Mouse (Mus musculus): ENCODE results near the gene Galnt6.

Gene Galnt6

DNA sequence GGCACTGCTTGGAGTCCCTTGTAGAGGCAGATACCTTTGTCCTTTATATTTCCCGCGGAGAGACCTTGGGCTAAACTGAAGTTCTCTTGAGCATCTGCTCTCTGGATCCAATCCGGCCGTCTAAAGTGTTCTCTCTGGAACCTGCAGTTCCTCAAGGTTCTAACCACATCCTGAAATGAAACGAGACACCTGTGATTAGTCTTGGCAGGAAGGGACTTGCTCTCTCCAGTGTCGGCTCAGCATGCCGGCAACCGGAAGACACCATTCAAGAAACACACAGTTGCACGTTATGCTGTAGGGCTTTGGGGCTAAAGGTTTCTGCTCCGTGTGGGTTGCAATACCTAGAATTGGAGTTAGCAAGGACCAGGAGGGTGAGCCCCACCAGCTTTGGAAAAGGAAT lies 9.1 kb downstream of the Galnt6 start:
- no peak for DNase-seq (ENCODE audit: low spot score)

DNA sequence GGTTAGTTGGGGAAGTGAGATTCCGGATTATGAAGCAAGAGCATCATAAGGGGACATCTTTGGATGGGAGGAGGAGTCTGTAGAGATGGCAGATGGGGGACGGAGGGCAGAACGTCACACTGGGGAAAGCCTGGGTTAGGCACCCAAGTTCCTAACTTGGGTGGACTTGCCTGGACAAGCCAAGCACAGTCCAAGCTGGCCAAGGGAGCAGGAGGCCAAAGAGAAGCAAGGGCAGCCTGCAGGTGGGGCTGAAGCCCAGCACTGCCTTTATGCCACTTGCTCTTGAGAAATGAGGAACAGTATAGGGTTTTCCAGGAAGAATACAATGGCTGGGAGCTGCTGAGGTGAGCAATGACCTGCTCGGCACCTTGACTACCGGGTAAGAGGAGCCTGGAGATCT lies 10.0 kb downstream of the Galnt6 start:
- no peak for DNase-seq (ENCODE audit: low spot score)

DNA sequence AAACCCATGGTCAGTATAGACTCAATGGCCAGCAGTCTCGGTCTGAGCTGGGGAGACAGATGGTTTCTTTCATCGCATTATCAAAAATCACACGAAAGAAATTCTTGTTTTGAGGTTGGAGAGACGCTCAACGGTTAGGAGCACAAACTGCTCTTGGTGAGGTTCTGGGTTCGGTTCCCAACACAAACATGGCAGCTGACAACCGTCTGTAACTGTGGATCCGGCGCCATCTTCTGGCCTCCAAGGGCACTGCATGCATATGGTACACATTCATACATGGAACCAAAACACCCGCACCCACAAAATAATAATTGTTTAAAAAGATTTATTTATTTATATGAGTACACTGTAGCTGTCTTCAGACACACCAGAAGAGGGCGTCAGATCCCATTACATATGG lies 10.6 kb downstream of the Galnt6 start:
- DNase-seq (ENCODE audit: low spot score) = no peak

DNA sequence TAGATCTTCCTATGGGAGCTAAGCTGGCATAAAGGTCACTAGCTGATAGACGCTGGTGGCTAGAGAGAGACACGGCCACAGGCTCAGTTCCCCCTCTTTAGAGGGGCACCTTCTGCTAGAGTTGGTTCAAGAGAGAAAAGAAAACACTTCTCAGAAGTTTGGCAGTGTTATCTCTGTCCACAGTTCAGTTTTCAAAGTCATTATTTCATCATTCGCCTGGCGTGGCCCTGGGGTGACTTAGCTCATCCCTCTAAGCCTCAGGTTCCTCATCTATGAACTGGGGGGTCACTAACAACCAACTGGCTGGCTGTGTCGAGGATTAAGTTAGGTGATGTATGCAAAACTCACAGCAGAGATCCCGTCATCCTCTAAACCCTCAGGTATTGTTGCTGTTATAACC lies 11.2 kb downstream of the Galnt6 start:
- no peak for DNase-seq (ENCODE audit: low spot score)

DNA sequence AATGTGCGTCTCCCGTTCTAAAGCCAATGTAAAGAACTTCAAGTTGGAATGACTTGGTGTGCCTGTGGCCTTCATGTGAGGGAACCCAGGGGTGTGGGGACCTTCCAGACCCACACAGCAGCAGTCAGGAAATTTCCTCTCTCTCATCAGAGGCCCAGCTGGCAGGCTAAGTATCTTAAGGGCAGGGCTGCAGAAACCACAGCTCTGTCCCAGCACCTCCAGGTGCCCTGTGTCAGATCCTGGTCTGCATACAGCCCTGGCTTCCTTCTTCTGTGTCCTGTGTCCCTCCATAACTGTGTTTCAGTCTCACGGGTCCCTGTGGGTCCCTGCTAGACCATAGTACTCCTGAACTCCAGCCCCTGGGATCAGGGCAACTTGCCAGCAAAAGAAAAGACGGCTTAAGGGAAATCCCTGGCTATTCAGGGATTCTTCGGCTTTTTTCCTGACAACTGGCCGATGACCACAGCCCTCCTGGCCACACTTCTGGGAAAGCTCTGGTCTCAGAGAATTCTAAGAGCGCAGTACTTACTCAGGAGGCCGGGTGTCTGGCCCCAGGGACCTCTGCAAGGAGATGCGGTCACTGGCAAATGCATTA lies 13.7 kb downstream of the Galnt6 start:
- no peak for DNase-seq (ENCODE audit: low spot score)

DNA sequence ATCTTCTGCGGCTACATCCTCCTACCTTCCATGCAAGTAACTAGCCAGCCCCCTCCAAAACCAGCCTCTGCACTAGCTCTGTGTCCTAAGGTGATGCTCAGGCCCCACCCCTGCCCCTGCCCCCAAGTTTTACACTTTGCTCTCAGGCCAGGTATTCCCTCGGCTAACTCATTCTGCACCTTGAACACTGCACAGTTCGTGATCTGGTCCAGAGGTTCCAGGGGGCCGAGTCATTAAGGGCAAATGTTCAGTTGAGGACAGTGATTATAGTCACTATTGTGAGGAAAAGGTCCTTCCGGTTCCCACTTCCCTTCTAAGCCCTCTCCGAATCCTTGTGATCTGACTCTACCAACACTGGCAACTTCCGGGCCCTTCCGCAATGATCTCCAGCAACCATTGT lies 14.7 kb downstream of the Galnt6 start:
- DNase-seq (ENCODE audit: low spot score) = no peak

DNA sequence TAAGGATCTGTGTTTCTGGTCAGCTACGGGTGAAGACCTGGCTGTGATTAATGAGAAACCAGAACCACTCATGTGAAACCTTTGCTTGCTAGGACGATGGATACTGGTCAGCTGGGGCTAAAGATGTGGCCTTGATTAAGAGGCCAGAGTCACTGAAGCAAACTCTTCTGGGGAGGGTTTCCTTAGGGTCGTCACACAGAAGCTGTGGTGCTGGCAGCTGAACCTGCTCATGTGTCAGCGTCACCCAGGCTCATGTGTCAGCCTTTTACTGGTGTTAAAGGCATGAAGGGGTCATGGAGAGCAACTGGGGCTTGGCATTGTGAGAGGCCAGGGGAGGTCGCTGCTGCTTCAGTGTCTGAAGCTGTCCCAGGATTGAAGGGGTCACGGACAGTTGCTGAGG lies 18.3 kb downstream of the Galnt6 start:
- no peak for DNase-seq (ENCODE audit: low spot score)

DNA sequence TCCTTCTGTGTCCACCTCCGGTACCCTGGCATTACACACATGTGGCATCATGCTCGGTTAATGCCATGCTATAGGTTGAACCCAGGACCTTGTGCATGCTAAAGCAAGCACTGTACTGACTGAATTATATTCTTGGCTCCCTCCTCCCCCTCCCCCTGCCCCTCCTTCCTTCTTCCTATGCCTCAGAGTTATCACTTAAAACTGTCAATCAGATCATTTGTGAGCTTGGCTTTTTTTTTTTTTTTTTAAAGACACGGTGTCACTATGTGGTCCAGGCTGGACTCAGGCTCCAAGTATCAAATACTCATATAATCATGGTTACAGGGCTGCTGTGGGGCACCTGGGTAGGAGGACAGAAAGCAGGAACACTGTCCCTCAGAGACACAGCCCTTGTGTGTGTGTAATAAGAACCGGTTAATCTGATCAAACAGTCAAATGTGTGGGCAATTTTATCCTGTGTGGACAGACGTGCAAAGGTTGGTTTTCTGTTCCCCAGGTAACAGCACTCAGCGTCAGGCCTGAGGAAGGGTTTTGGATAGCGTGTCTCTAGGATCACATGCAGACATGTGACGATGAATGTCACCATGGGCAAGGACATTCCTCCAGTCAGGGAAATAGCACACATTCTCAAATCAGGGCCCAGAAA lies 20.6 kb downstream of the Galnt6 start:
- no peak for DNase-seq (ENCODE audit: low spot score)

DNA sequence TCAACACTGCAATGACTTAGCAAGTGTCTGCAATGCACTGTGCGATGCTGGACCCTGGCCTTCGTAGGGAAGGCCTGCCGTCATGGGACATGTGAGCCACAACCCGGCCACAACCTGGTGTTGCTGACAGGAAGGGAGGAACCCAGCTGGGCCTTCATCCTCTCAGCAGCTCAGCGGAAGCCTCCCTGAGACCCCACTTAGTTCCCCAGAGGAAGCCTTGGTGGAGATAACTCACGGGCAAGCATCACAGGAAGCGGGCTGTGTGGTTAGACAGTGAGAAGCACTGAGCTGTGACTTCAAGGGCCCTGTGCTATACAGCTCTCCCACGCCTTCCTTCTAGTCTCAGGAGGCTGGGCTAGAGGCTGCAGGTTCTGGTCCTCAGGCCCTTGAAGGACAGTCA lies 22.9 kb downstream of the Galnt6 start:
- no peak for DNase-seq (ENCODE audit: low spot score)

DNA sequence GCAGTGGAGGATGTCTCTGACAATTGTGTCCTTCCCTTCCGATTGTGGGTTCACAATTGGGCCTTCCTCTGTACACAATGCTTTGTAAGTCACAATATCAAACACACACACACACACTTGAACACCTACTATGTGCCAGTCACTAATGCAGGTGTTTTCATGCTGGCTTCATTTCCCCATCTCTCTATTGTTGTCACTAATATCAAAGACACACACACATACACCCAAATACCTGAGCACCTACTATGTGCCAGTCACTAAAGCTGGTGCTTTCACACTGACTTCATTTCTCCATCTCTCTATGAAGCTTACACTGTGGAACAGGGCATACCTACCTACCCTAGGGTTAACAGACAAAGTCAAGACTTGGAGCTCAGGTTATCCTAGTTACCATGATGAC lies 23.8 kb downstream of the Galnt6 start:
- DNase-seq (ENCODE audit: low spot score) = no peak

DNA sequence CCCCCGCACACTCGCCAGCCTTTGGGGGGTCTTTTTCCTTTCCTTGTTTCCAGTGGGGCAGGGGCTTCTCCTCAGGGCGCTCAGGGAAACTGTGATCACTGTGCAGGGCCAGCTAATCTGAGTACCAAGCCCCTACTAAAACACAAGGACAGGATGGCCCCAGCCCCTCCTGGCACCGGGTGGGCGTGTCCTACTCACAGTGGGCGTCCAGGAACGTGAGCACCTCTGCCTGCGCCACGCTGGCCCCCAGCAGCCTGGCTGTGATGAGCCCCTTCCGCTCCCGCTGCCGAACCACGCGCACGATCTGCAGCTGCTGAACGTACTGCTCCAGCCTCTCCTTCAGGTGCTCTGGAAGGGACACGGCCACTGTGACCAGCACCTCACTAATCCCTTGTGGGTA lies 25.3 kb downstream of the Galnt6 start:
- DNase-seq (ENCODE audit: low spot score) = no peak

DNA sequence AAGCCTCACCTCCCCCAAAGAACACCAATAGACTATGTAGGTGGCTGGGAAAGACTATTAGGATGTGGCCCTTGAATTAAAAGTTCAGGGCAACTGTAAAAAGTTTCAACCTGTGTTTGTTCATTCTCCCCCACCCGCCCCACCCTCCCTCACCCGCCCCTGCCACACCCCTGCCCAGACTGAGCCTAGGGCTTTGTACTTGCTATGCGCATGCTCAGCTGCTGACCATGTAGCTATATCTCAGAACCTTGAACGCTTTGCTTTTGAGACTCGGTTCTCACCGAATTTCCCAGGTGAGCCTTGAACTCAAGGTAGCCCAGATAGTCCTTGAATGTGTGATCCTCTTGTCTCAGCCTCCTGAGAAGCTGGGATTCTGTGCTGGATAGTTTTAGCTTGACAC lies 27.3 kb downstream of the Galnt6 start:
- no peak for DNase-seq (ENCODE audit: low spot score)

DNA sequence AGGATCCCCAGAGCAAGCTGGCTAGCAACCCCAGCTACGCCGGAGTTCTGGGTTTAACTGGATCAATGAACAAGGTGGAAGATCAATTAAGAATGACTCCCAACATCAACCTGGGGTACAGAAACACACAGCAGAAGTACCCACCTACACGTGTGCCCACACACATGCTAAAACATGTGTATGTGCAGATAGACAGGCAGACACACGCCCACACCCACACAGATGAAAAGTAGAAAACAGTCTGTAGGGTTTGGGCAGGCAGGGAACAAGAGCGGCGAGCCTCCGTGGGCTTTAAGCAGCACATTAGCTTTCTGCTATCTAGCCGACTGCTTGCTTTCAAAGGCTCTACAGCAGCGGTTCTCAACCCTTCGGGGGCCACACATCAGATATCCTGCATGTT lies 28.1 kb downstream of the Galnt6 start:
- no peak for DNase-seq (ENCODE audit: low spot score)

DNA sequence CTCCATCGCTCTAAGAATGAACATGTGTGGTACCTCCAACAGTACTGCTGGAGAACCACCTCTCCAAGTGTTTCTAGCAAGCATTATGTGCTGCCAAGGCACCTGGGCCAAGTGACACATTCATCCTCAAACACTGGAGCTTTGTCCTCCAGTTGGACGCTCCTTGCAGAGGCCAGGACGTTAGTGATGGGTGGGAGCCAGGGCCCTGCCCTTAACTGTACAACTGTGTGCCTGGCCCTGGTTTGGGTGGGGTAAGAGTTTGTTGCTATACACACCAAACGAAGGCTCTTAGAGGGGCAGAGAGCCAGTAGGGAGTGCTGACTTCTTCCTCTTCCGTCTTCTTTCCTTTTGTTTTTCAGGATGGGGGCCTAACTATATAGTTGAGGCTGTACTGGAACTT lies 28.8 kb downstream of the Galnt6 start:
- no peak for DNase-seq (ENCODE audit: low spot score)

DNA sequence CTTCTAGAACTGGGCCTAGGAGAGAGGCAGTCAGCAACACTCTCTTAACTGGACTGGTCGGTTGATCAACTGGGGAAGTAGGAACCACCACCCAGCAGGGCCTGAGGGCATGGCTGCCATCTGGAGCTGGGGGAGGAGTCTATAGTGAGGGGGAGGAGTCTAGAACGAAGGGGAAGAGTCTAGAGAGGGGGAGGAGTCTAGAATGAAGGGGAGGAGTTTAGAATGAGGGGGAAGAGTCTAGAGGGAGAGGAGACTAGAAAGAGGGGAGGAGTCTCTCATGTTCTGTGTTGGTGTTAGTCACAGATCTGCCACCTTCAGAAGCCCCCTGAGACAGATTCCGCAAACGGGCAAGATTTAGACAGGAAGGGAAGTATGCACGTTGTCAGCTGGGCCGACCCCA lies 29.8 kb downstream of the Galnt6 start:
- DNase-seq (ENCODE audit: low spot score) = no peak

DNA sequence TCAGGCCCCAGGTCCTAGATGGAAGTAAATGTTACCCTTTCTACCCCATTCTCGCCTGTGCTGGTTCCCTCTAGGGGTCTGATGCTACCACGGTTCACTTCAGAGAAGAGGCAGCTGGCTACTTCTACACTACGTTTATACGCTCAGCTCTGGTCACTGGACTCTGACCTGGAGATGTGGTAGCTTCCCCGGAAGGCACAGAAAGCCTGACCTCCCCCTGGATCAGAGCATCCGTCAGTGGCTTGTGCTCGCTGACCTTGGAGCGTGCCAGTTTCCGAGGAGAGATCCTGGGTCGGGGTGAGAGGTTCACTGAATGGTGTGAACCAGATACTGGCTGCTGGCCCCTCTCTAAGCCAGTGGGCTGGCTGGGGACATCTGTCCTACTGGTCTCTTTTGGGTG lies 31.1 kb downstream of the Galnt6 start:
- no peak for DNase-seq (ENCODE audit: low spot score)

DNA sequence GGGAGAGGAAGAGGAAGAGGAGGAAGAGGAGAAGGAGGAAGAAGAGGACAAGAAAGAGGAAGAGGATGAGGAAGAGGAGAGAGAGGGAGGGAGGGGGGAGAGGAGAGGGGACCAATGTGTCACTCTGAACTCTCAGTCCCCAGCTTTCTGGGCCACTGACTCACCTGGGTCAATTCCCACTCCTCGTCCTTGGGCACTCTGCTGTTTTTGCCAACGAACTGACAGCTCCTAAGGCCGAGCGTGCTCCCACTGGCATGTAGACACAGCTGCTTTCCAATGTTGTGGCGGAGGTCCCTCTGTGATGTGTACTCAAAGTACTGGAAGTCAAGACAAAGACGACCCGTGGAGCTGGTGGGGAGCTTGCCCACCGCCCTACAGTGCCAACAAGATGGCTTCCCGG lies 34.8 kb downstream of the Galnt6 start:
- DNase-seq (ENCODE audit: low spot score) = no peak

DNA sequence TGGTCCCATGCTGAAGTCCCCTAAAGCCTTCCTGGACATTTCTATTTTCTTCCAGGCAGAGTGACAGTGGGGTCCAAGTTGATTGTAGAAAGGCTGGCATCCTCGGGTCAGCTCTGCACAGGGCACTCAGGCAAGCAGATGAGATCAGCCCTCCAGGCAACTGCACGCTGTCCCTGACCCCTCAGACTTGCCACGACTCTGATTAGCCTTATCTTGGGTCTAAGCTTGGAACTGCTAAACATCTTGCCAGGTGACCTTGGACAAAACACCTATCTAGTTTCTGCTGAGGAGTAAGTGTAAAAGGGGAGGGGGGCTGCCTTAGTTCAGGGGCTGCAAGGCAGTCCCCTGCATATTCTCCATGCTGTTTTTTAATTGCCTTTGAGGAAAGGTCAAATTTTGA lies 37.2 kb downstream of the Galnt6 start:
- no peak for DNase-seq (ENCODE audit: low spot score)

DNA sequence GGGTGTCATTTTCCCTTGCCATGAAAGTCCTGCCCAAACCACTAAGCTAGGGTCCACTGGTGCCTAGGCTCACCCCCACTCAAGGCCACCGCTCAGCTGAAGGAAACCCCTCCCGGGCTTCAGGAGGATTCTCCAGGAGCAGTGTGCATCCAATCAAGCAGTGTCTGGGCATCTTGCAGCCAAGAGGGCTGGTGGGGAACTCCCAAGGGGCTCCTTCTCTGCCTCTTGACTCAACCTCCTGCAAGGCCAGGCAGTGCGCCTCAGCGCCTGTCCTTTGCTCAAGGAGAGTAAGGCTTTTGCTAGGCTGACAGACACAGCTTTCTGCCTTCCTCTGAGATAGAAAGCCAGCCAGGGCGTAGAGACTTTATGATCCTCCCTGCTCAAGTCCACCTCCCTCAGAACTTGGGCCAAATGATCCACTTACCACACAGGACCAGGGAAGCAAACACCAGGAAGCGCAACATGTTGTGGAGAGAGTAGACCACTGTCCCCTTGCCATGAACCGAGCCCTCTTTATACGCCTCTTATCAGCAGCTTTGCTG lies 41.7 kb downstream of the Galnt6 start, which contains the start of gene Cela1:
Gene Cela1 (minus strand): TSS at position 492 of the 542 bp plus-strand sequence.
- DNase-seq (ENCODE audit: low spot score) = no peak

DNA sequence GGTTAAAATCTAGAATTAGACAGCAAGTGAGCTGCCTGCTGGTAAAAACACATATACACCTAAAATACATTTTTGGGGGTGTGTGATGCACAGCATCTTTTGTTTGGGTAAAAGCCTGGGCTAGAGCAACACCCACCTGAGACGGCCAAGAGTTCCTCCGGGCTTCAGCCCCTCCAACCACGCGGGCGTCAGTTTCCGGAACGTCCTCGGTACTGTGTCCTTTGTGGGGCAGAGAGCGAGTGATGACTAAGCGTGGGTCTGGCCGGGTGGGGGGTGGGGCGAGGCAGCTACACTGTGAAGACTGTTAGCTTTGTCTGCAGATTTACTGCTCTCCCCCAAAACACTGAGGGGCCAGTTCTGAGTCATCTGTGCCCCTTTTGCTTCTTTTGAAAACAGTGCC lies 42.2 kb downstream of the Galnt6 start:
- DNase-seq (ENCODE audit: low spot score) = no peak

DNA sequence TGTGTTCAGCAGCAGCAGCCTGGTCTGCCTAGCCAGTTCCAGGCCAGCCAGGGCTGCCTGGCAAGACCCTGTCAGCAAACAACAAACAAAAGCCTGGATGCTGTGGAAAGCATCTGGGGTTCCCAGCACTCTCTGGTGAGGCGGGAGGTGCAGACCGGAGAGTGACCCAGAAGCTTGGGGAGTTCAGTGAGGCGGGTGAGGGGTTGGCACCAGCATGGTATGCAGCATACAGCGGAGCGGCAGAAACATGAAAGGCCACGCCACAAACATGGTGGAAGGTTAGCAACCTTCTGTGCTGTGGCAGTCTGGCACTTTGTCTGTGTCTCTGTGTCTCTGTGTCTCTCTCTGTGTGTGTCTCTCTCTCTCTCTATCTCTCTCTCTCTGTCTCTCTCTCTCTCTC lies 42.7 kb downstream of the Galnt6 start:
- DNase-seq (ENCODE audit: low spot score) = no peak

DNA sequence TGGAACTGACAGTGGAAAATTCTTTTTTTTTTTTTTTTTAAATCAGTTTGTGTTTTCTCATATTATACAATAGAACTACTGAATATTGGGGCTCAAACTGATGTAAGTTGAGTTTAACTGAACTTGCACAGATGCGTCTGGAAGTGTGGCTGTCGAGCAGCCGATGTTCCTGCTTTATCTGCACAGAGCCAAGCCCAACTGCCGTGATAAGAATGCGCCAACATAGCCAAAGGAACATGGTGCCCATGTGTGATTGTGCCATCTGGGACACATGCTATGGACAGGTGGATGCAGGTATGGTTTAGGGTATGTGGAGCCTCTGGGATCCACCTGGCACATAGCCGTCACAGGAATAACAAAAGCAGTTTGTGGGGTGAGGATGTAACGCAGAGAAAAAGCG lies 43.3 kb downstream of the Galnt6 start:
- no peak for DNase-seq (ENCODE audit: low spot score)

DNA sequence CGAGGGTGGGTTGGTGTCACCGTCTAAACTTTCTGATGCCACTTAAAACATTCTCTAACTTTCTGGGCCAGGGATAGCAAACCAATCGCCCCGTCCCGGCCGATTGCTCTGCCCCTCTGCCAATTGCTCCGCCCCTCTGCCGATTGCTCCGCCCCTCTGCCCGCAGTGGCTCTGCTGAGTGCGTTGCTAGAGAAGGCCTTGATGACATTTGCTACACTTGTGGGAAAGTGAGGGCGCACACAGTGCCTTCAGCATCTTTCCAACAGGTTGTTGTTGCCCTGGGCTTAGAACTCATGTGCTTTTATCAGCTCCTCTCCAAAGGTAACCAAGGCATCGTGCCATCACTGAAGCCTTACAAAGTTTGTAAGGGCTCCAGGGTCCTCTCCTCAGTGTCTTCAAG lies 43.9 kb downstream of the Galnt6 start:
- DNase-seq (ENCODE audit: low spot score) = no peak

DNA sequence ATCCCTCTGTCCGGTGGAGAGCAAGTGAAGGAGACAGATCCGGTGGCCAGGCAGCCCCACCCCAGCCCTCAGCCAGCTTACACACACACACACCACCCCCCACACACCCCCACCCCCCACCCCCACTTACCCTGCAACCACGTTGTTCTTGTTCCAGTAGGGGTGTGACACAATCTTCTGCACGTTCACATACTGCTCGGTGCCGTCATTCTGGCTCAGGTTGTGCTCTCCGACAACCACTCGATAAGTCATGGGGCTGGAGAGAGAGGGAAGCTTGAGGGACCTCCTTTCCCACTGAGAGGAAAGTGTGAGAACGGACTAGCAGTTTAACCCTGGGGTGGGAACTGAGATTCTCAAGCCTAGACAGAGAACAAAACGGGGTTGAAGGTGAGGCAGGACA lies 44.7 kb downstream of the Galnt6 start:
- DNase-seq (ENCODE audit: low spot score) = no peak

All from ovary, adult 18-20 months (tissue).